In genomic region chr2:76590221-76590620, GRCm38 (mm10) we compare ENCODE assay signal across 28 mouse cellular contexts. TPM values are rescaled to one million over a fixed set of nuclear protein-coding genes. Genes with fewer than 3 reads are reported as not detected.
"Had no signal": no experiment of that assay in that cellular context is flagged by ENCODE, and none has a peak within 500 bp of the region (broad histone marks: within the 10 kb centered on the region; RNA-seq: fewer than 3 reads in every experiment).

No protein-coding gene starts in this region.

- H3K4me1 ChIP-seq: heart, embryonic 12.5 days; hindbrain, embryonic 10.5 days; hindbrain, embryonic 12.5 days; intestine, embryonic 15.5 days; limb, embryonic 12.5 days had no signal

- H3K4me3 ChIP-seq: heart, adult 2 months; heart, embryonic 12.5 days; hindbrain, embryonic 10.5 days; hindbrain, embryonic 12.5 days; intestine, embryonic 15.5 days; layer of hippocampus, adult 2 months; limb, embryonic 10.5 days; limb, embryonic 12.5 days had no signal

- H3K27ac ChIP-seq: heart, adult 2 months; hindbrain, embryonic 10.5 days; hindbrain, embryonic 12.5 days; hindbrain, embryonic 14.5 days; intestine, embryonic 15.5 days; layer of hippocampus, adult 2 months; limb, embryonic 10.5 days; limb, embryonic 12.5 days had no signal

- ATAC-seq: forebrain, embryonic 16.5 days; hindbrain, embryonic 16.5 days; inflammation-experienced regulatory T-cells, adult 6 months; intestine, embryonic 15.5 days; intestine, postnatal 0 days had no signal

- H3K4me2 ChIP-seq: heart, embryonic 12.5 days; hindbrain, embryonic 12.5 days; hindbrain, embryonic 14.5 days; intestine, embryonic 15.5 days; limb, embryonic 12.5 days had no signal

- H3K9ac ChIP-seq: heart, embryonic 12.5 days; hindbrain, embryonic 12.5 days; hindbrain, embryonic 14.5 days; intestine, embryonic 15.5 days; limb, embryonic 12.5 days had no signal

- DNase-seq: gastrocnemius, postnatal 14 days; gastrocnemius, postnatal 36 days; heart, adult 2 months; heart, postnatal 10 days; heart, postnatal 4 days; kidney, adult 18-20 months; kidney, adult 8-10 months; kidney, postnatal 10 days; kidney, postnatal 25 days; kidney, postnatal 4 days had no signal

- H3K36me3 ChIP-seq: intestine, embryonic 15.5 days had no signal

- H3K27me3 ChIP-seq: heart, embryonic 12.5 days; hindbrain, embryonic 12.5 days; intestine, embryonic 15.5 days; limb, embryonic 12.5 days had no signal

- H3K9me3 ChIP-seq: heart, embryonic 12.5 days; hindbrain, embryonic 10.5 days; hindbrain, embryonic 12.5 days; intestine, embryonic 15.5 days; limb, embryonic 10.5 days; limb, embryonic 12.5 days had no signal

RNA-seq across cellular contexts. Expression of gene Pjvk, which starts 58.1 kb away (rescaled TPM):
- total RNA-seq: gastrocnemius, adult 8-10 months; gastrocnemius, postnatal 14 days; gastrocnemius, postnatal 36 days; heart, adult 2 months; heart, postnatal 25 days; heart, postnatal 4 days; layer of hippocampus, postnatal 25 days; left cerebral cortex, postnatal 14 days had no signal
- polyA plus RNA-seq: gonadal fat pad, adult 2 months; heart, embryonic 12.5 days; heart, embryonic 14.5 days; inflammation-experienced regulatory T-cells, adult 6 months had no signal
